Mouse (Mus musculus) liver, embryonic 11.5 days (tissue): ENCODE measurements around the gene Stx8. TPM values are rescaled to one million over a fixed set of nuclear protein-coding genes. Genes with fewer than 3 reads are reported as not detected.

Experiments used
- ATAC-seq: fragments of 200-750 bp; cut with Nextera tagmentation; replicated peaks from 2 replicates; pipeline ENCODE4 v1.8.0; 2017; ENCODE audit warnings: moderate number of reproducible peaks, mild to moderate bottlenecking, moderate TSS enrichment, moderate library complexity; ENCODE audit not compliant: low FRiP score
- DNase-seq: peaks from one replicate; pipeline ENCODE4 v3.0.0-alpha.2; 2017; ENCODE audit warnings: low spot score
- H3K27ac ChIP-seq: fragments of 300-500 bp; sonication (generic); 2 replicates; pipeline ENCODE4 v1.5.1; 2014; ENCODE audit warnings: mild to moderate bottlenecking, low read depth, low read length, control low read depth
- H3K27me3 ChIP-seq: fragments of 300-500 bp; sonication (generic); replicated peaks from 2 replicates; pipeline ENCODE4 v1.6.1; 2014; ENCODE audit warnings: low read length, mixed read lengths; ENCODE audit not compliant: control insufficient read depth, insufficient read depth
- H3K36me3 ChIP-seq: fragments of 300-500 bp; sonication (generic); 2 replicates; pipeline ENCODE4 v1.6.1; 2014; ENCODE audit warnings: mild to moderate bottlenecking, low read length, moderate library complexity, mixed read lengths; ENCODE audit not compliant: control insufficient read depth, insufficient read depth
- H3K4me1 ChIP-seq: fragments of 300-500 bp; sonication (generic); replicated peaks from 2 replicates; pipeline ENCODE4 v1.6.1; 2014; ENCODE audit warnings: low read length, mixed read lengths; ENCODE audit not compliant: control insufficient read depth, insufficient read depth
- H3K4me2 ChIP-seq: fragments of 300-500 bp; sonication (generic); 2 replicates; pipeline ENCODE4 v1.6.1; 2014; ENCODE audit warnings: mild to moderate bottlenecking, control low read depth, moderate library complexity
- H3K4me3 ChIP-seq: fragments of 300-500 bp; sonication (generic); 2 replicates; pipeline ENCODE4 v1.5.1; 2014; ENCODE audit warnings: low read depth, low read length, control low read depth
- H3K9ac ChIP-seq: fragments of 300-500 bp; sonication (generic); 2 replicates; pipeline ENCODE4 v1.6.1; 2014; ENCODE audit warnings: low read depth, low read length, control low read depth
- H3K9me3 ChIP-seq: fragments of 300-500 bp; sonication (generic); 2 replicates; pipeline ENCODE4 v1.6.1; 2016; ENCODE audit warnings: low read length, inconsistent platforms, mixed read lengths; ENCODE audit not compliant: control insufficient read depth
- WGBS: fragments of 180-500 bp; shearing (Covaris S2); extraction: QIAGEN DNeasy Blood & Tissue Kit; methylation state at CpG from one replicate; pipeline ENCODE4 v1.1.7; 2014; 5-methylcytosine and 5-hydroxymethylcytosine counted together
- polyA plus RNA-seq: library from polyadenylated mRNA; unstranded; fragments of >200 nt; fragmentation: Nextera tagmentation; extraction: Ambion mirVana; gene quantifications from 2 replicates; pipeline ENCODE4 v1.2.1, GENCODE M21; 2014

Stx8 gene
- polyA plus RNA-seq, 1 experiment from 2014 or later, result 45.8 TPM

- Histone ChIP-seq H3K9me3 (no peaks in the 10 kb centered on the region), H3K27ac (no peak overlapping the region), H3K4me2 (no peak overlapping the region), H3K9ac (no peak overlapping the region), H3K36me3 (no peaks in the 10 kb centered on the region), H3K4me3 (no peak overlapping the region), H3K4me1 (no peaks in the 10 kb centered on the region), H3K27me3 (no peaks in the 10 kb centered on the region)
- 65% methylated on average over 10 of the region's 10 CpGs for WGBS
- no peak for ATAC-seq
- no peak for DNase-seq
Observed at GRCm38 (mm10) chr11:68203658-68204315, 237.8 kb downstream of the Stx8 start.

GRCm38 (mm10) chr11:68204407-68204806 is 238.4 kb downstream of the Stx8 start:
- Histone ChIP-seq H3K9me3 (no peaks in the 10 kb centered on the region), H3K27ac (no peak overlapping the region), H3K4me3 (no peak overlapping the region), H3K9ac (no peak overlapping the region), H3K4me2 (no peak overlapping the region), H3K36me3 (no peaks in the 10 kb centered on the region), H3K27me3 (no peaks in the 10 kb centered on the region), H3K4me1 (no peaks in the 10 kb centered on the region)
- ATAC-seq (no peak), DNase-seq (no peak)
- WGBS, result 83% methylated on average over 5 of the region's 5 CpGs

- Histone ChIP-seq H3K9ac (no peak overlapping the region), H3K4me2 (no peak overlapping the region), H3K27ac (no peak overlapping the region), H3K36me3 (no peaks in the 10 kb centered on the region), H3K27me3 (no peaks in the 10 kb centered on the region), H3K4me1 (no peaks in the 10 kb centered on the region), H3K4me3 (no peak overlapping the region), H3K9me3 (no peaks in the 10 kb centered on the region)
- no peak for ATAC-seq
- WGBS, result 86% methylated on average over 10 of the region's 10 CpGs
- no peak for DNase-seq
Observed at GRCm38 (mm10) chr11:68205572-68206229, 239.7 kb downstream of the Stx8 start.

- Histone ChIP-seq H3K9ac (no peak overlapping the region), H3K27ac (no peak overlapping the region), H3K27me3 (no peaks in the 10 kb centered on the region), H3K9me3 (no peaks in the 10 kb centered on the region), H3K36me3 (no peaks in the 10 kb centered on the region), H3K4me1 (0 out of 2 replicates have a peak, but pooled peaks cover 4% of the 10 kb centered on the region), H3K4me2 (no peak overlapping the region), H3K4me3 (no peak overlapping the region)
- ATAC-seq, result no peak
- 84% methylated on average over 2 of the region's 2 CpGs for WGBS
- no peak for DNase-seq
Observed at GRCm38 (mm10) chr11:68208023-68208422, 242.0 kb downstream of the Stx8 start.

GRCm38 (mm10) chr11:68208582-68208981 is 242.6 kb downstream of the Stx8 start:
- 83% methylated on average over 1 of the region's 1 CpGs for WGBS

GRCm38 (mm10) chr11:68209506-68209905 is 243.5 kb downstream of the Stx8 start:
- Histone ChIP-seq H3K27ac (no peak overlapping the region), H3K27me3 (no peaks in the 10 kb centered on the region), H3K4me3 (no peak overlapping the region), H3K9me3 (no peaks in the 10 kb centered on the region), H3K4me2 (no peak overlapping the region), H3K36me3 (no peaks in the 10 kb centered on the region), H3K9ac (no peak overlapping the region), H3K4me1 (0 out of 2 replicates have a peak, but pooled peaks cover 4% of the 10 kb centered on the region)
- ATAC-seq (no peak), DNase-seq (no peak)
- WGBS, result 66% methylated on average over 4 of the region's 4 CpGs

More at GRCm38 (mm10) chr11:68208582-68208981, 242.6 kb downstream of the Stx8 start:
- H3K4me1 ChIP-seq, result 0 out of 2 replicates have a peak, but pooled peaks cover 4% of the 10 kb centered on the region
- H3K9ac ChIP-seq, result no peak overlapping the region
- H3K27ac ChIP-seq, result no peak overlapping the region
- no peak overlapping the region for H3K4me2 ChIP-seq
- H3K27me3 ChIP-seq, result no peaks in the 10 kb centered on the region
- ATAC-seq (no peak), DNase-seq (no peak)
- no peak overlapping the region for H3K4me3 ChIP-seq
- no peaks in the 10 kb centered on the region for H3K9me3 ChIP-seq
- no peaks in the 10 kb centered on the region for H3K36me3 ChIP-seq

GRCm38 (mm10) chr11:68210714-68211113 is 244.7 kb downstream of the Stx8 start:
- no peak overlapping the region for H3K4me3 ChIP-seq
- whole genome bisulfite sequencing, result 90% methylated on average over 5 of the region's 5 CpGs
- H3K27ac ChIP-seq, result no peak overlapping the region
- DNase-seq (no peak), ATAC-seq (no peak)
- no peaks in the 10 kb centered on the region for H3K27me3 ChIP-seq
- no peak overlapping the region for H3K4me2 ChIP-seq
- no peak overlapping the region for H3K9ac ChIP-seq
- H3K4me1 ChIP-seq, result 0 out of 2 replicates have a peak, but pooled peaks cover 4% of the 10 kb centered on the region
- H3K36me3 ChIP-seq, result no peaks in the 10 kb centered on the region
- no peaks in the 10 kb centered on the region for H3K9me3 ChIP-seq

- Histone ChIP-seq H3K9ac (no peak overlapping the region), H3K4me3 (no peak overlapping the region), H3K9me3 (no peaks in the 10 kb centered on the region), H3K27ac (no peak overlapping the region), H3K36me3 (no peaks in the 10 kb centered on the region), H3K4me1 (0 out of 2 replicates have a peak, but pooled peaks cover 4% of the 10 kb centered on the region), H3K27me3 (no peaks in the 10 kb centered on the region; the same call in 1 of the 2 replicates), H3K4me2 (no peak overlapping the region)
- no peak for DNase-seq
- peak; percentile 46; the same call in 1 of the 2 replicates for ATAC-seq
- 54% methylated on average over 8 of the region's 8 CpGs for WGBS
Observed at GRCm38 (mm10) chr11:68211924-68212578, 246.1 kb downstream of the Stx8 start.
